Mouse (Mus musculus): Measurements from ENCODE around the gene Rnf152. TPM values are rescaled to one million over a fixed set of nuclear protein-coding genes. Genes with fewer than 3 reads are reported as not detected.
A peak's percentile ranks its signal among the peaks of the same experiment; 100 is the strongest.

Gene Rnf152
- 15.4 and 15.5 TPM in 2 replicates for polyA plus RNA-seq (2015; fragmentation: Nextera tagmentation; extraction: Ambion mirVana)

DNA sequence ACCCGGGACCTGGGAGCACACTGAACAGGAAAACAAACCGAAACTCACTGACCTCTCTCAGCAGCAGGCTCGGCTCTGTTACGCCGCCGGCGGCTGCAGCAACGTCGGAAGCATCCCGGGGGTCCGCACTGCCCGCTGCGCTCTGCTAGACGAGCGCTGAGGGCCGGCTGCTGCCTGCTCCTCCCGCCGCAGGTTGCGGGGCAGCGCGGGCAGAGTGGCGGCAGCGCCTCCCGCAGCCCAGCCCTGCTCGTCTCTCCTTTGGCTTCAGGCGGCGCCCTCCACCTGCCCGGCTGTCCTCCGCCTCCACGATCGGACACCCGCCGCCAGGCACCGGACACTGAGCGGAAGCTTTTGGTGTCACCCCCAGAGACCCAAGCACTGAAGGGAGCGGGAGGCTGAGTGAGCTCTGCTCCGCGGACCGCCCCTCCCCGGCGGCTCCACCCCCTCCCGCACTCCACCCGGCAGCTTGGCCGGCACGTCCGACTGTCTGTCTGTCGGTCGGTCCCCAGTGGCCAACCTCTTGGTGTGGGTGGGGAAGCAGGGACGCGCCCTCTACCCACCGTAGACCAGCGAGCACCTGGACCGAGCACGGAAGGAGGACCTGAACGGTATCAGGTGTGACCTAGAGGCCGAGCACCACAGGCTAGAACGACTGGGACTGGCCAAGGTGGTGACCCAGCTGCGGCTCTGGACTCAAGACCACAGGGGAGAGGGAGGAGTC is at the start of gene Rnf152:
Rnf152 (minus strand) TSS at position 420 of the 721 bp plus-strand sequence.
- no peaks in the 10 kb centered on the region for H3K9me3 ChIP-seq
- H3K4me2 ChIP-seq, result peak within 1 kb of the TSS; percentile 75
- under 1% methylated on average over 56 of the region's 58 CpGs for WGBS
- peak within 1 kb of the TSS; percentile 89 for H3K27ac ChIP-seq
- peak within 1 kb of the TSS; percentile 75 for H3K4me3 ChIP-seq
- ATAC-seq (ENCODE audit: low FRiP score), result peak; percentile 79
- peaks cover 5% of the 10 kb centered on the region for H3K27me3 ChIP-seq
- H3K9ac ChIP-seq, result peak within 1 kb of the TSS; percentile 88
- no peaks in the 10 kb centered on the region for H3K36me3 ChIP-seq
- H3K4me1 ChIP-seq (replicated peaks), result peaks cover 10% of the 10 kb centered on the region

DNA sequence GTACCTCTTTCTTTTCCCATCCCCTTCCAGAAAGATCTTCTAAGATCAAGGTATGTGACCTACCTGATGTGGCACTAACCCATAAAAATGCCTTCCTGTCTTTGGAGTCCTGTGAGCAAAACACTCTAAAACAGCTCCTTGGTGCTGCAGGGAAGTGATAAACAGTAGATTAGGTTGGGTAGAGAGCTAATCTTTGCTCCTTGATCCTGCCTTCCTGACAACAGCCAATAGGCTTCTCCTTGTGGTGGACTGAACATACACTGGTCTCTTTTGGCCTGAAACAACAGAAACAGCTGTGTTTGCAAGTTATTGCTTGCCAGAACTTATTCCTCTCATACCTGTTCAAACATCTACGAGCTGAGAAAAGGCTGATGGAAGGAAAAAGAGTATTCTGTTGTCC is 46.3 kb upstream of the Rnf152 start:
- Histone ChIP-seq H3K9ac (no peak overlapping the region), H3K4me2 (no peak overlapping the region), H3K27ac (no peak overlapping the region), H3K27me3 (no peaks in the 10 kb centered on the region), H3K4me3 (no peak overlapping the region), H3K4me1 (replicated peaks) (no peaks in the 10 kb centered on the region), H3K9me3 (no peaks in the 10 kb centered on the region), H3K36me3 (no peaks in the 10 kb centered on the region)
- WGBS, result 72% methylated on average over 1 of the region's 1 CpGs
- ATAC-seq (ENCODE audit: low FRiP score), result no peak

DNA sequence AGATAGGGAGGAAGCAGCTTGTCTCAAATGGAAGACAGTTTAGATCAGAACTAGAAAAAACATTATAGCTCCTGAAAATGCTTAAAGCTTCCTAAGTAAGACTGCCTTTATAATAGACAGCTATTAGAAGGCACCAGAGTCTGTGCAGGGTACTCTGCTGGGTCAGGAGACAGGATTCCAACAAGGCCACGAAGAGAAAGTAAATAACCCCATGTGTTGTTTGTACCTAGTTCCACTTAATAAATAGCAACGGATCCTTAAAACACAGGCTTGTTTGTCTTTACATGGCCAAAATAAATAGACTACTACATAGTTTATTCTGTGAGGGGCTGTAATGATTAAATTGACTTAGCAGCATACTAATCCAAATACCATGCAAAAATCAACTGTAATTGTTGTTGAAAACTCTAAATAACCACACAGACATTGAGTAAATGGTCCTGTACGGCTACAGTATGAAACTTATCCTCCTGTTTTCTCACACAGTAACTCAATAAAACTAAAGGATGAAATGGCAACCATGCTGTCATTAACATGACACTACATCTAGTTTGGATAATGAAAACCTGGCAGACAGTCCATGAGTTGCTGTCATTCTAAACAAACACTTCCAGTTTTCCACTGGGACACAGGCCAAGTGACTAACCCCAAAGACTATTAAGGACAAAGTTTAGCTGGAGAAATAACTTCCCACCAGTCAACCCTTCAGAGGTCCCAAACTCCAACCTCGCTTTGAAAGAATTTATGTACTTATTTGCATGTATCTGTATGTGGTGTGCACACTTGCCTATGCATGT is 27.8 kb upstream of the Rnf152 start:
- no peaks in the 10 kb centered on the region for H3K27me3 ChIP-seq
- H3K36me3 ChIP-seq, result no peaks in the 10 kb centered on the region
- no peaks in the 10 kb centered on the region for H3K4me1 ChIP-seq (replicated peaks)
- no peak overlapping the region for H3K4me2 ChIP-seq
- ATAC-seq (ENCODE audit: low FRiP score), result no peak
- no peak overlapping the region for H3K4me3 ChIP-seq
- no peak overlapping the region for H3K27ac ChIP-seq
- 73% methylated on average over 4 of the region's 4 CpGs for WGBS
- H3K9ac ChIP-seq, result no peak overlapping the region
- no peaks in the 10 kb centered on the region for H3K9me3 ChIP-seq

DNA sequence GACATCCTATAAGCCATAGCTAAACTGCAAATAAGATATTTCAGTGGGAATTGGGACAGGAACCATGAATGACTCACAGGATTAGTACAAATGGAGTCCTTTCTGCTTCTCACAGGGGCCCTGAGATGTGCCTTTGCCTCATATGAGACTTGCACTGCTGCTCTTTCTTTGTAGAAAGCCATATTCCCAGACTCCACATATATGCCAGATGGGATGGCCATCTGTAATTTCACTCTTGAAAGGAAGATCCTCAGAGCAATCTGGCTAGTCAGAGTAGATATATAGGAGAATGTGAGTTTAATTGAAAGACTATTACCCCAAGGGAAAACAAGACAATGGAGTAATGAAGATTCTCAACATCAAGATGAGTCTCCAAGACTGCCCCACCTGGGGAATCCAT is 21.0 kb upstream of the Rnf152 start:
- H3K27me3 ChIP-seq, result no peaks in the 10 kb centered on the region
- no peak overlapping the region for H3K27ac ChIP-seq
- H3K9me3 ChIP-seq, result no peaks in the 10 kb centered on the region
- no peaks in the 10 kb centered on the region for H3K4me1 ChIP-seq (replicated peaks)
- no peaks in the 10 kb centered on the region for H3K36me3 ChIP-seq
- H3K4me3 ChIP-seq, result no peak overlapping the region
- ATAC-seq (ENCODE audit: low FRiP score), result no peak
- no peak overlapping the region for H3K4me2 ChIP-seq
- H3K9ac ChIP-seq, result no peak overlapping the region

DNA sequence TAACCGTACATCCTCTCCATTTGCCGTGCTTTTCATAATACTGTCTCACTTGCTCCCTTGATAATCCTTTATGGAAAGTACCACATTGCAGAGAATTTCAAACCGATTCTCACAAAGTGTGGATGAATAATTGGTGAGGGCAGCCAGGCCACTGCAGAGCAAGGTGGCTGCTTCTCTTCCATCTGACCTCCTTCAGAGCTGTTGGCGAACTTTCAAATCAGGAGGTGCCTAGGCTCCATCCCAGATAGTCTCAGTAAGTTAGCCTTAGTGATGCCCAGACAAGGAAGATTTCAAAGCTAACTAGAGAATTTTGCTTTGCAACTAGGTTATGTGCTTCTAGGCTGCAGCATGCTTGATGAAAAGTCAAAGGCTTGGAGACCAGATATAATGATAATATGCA is 18.1 kb upstream of the Rnf152 start:
- Histone ChIP-seq H3K4me3 (no peak overlapping the region), H3K4me1 (replicated peaks) (no peaks in the 10 kb centered on the region), H3K9me3 (no peaks in the 10 kb centered on the region), H3K27me3 (no peaks in the 10 kb centered on the region), H3K36me3 (no peaks in the 10 kb centered on the region), H3K9ac (no peak overlapping the region), H3K27ac (no peak overlapping the region), H3K4me2 (no peak overlapping the region)
- 87% methylated on average over 4 of the region's 4 CpGs for WGBS
- ATAC-seq (ENCODE audit: low FRiP score), result no peak

DNA sequence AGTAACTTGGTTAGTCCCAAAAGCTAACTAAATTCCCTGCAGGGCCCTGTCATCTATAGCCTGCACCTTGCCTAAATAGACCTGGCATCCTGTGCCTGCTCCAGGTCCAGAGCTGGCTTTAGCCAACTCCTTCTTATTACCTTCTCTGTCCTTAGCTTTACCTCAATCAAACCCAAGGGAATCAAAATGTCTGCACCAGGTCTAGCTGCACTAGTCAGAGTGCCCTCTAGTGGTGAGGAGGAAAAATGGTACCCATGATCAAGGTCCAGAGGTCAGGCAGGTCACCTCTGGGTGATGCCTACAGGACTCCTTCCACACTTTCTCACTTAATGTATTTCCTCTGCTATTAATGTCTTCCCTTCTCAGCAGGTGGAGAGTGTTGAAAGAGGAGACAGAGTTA is 6.2 kb upstream of the Rnf152 start:
- peaks cover 5% of the 10 kb centered on the region for H3K27me3 ChIP-seq
- H3K9me3 ChIP-seq, result no peaks in the 10 kb centered on the region
- H3K27ac ChIP-seq, result no peak overlapping the region
- ATAC-seq (ENCODE audit: low FRiP score), result no peak
- no peaks in the 10 kb centered on the region for H3K36me3 ChIP-seq
- no peak overlapping the region for H3K4me2 ChIP-seq
- H3K4me1 ChIP-seq (replicated peaks), result 0 out of 2 replicates have a peak, but pooled peaks cover 4% of the 10 kb centered on the region
- no peak overlapping the region for H3K9ac ChIP-seq
- no peak overlapping the region for H3K4me3 ChIP-seq

DNA sequence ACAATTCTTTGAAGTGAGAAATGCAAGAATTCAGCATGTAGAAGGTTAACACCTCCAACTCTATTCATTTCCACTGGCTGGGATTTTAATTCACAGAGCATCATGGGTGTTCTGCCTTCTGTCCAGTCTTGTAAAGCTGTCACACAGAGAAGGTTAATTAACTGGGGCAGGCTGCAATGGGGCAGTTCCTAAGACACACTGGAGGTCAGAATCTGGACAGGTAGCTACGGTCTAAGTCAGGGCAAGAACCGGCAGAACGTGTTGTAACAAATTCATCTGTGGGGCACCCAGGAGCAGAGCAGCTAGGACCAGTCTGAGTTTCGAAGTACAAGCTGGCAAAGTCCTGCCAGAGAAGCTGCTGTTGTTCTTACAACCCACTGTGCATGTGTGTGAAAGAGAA is 2.4 kb upstream of the Rnf152 start:
- Histone ChIP-seq H3K9me3 (no peaks in the 10 kb centered on the region), H3K27ac (no peak overlapping the region), H3K9ac (no peak overlapping the region), H3K4me1 (replicated peaks) (peaks cover 10% of the 10 kb centered on the region), H3K36me3 (no peaks in the 10 kb centered on the region), H3K4me3 (no peak overlapping the region), H3K27me3 (peaks cover 5% of the 10 kb centered on the region), H3K4me2 (no peak overlapping the region)
- WGBS, result 75% methylated on average over 4 of the region's 4 CpGs
- no peak for ATAC-seq (ENCODE audit: low FRiP score)

DNA sequence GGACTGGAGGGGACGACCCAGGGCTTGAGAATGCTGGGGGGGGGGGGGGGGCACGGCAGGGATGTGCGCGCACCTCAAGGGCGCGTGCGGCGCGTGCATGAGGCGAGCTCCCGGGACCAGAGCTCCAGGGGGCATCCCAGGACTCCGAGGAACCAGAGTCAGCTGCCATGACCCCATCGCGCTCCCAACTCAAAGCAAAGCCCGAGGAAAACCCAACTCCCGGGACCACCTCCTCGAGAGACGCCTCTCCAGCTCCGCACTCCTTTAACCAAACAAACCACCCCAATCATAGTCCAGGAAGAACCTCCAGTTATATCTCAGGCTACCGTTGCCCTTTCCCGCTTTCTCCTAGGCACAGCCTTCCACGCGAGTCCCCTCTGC is 610 bp downstream of the Rnf152 start:
- 0% methylated on average over 15 of the region's 23 CpGs for WGBS
- peak; percentile 50 for ATAC-seq (ENCODE audit: low FRiP score)

DNA sequence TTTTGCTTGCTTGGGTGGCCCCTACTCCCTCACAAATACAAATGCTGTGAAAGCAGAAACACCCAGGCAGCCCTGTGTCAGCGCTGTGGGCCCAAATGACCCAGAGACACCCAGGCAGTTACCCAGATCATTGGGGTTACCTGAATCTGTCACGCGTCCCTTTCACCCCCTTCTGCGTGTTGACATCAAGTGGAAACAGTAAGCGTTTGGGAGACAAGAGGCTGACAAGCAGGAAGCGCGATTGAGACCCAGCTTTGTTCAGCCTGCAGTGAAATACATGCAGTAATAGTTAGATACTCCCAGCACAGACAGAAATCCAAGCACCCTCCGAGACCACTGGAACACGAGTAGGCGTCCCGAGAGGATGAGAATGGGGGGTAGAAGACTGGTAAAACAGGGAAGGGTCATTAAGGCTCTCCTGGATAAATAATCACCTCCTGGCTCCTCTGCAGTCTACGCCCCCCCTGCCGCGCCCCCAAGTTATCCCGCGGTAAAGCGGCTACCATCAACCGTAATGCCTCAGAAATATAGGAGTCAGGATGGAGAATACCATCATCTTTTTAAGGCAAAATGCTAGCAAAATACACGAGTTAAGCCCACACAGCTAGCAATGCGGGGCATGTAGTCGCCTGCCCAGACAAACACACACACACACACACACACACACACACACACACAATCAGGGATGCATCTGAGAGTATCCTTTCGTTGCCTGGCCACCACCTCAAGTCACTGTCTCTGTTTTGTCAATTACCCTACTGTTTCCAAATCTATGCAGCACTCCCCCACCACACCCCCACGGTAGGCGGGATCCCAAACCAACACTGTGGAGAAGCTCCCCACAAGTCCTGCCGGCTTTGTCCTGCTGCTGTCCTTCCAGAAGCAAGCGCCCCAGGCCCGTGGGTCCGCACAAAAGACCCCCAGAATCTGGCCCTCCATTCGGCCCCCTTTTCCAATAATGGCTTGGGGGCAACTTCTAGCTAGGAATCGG is 1.3 kb downstream of the Rnf152 start:
- peak; percentile 71 for ATAC-seq (ENCODE audit: low FRiP score)
- H3K9me3 ChIP-seq, result no peaks in the 10 kb centered on the region
- WGBS, result 5% methylated on average over 30 of the region's 30 CpGs

More for the DNA sequence above, 610 bp downstream of the Rnf152 start:
- peak overlapping the region; percentile 75 for H3K4me2 ChIP-seq
- peak overlapping the region; percentile 75 for H3K4me3 ChIP-seq
- H3K36me3 ChIP-seq, result no peaks in the 10 kb centered on the region
- no peaks in the 10 kb centered on the region for H3K9me3 ChIP-seq
- H3K4me1 ChIP-seq (replicated peaks), result peaks cover 10% of the 10 kb centered on the region
- H3K9ac ChIP-seq, result peak overlapping the region; percentile 88
- peak overlapping the region; percentile 89 for H3K27ac ChIP-seq
- peaks cover 5% of the 10 kb centered on the region for H3K27me3 ChIP-seq

DNA sequence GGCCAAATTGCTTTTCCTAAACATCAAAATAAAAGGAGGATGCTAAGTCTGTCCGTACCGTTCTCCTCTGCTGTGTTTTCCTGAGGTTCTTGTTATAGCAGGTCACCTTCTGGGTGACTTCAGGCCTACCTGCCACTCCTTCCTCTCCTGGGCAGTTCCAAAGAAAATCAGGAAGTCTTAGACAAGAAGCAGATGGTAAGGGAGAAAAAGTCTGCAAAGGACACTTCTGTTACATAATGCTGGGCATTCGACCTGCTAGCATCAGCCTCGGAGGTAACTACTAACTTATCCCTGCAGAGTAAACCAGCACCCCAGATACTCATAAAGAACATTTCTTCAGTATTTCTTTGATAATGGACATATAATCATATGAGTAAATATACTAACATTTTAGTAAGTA is 4.7 kb downstream of the Rnf152 start:
- H3K4me1 ChIP-seq (replicated peaks), result peaks cover 6% of the 10 kb centered on the region
- ATAC-seq (ENCODE audit: low FRiP score), result no peak
- no peak overlapping the region for H3K27ac ChIP-seq
- no peak overlapping the region for H3K4me2 ChIP-seq
- H3K4me3 ChIP-seq, result no peak overlapping the region
- no peaks in the 10 kb centered on the region for H3K36me3 ChIP-seq
- H3K9me3 ChIP-seq, result no peaks in the 10 kb centered on the region
- no peak overlapping the region for H3K9ac ChIP-seq
- no peaks in the 10 kb centered on the region for H3K27me3 ChIP-seq
- 93% methylated on average over 4 of the region's 4 CpGs for WGBS

More for the DNA sequence above, 1.3 kb downstream of the Rnf152 start:
- H3K27me3 ChIP-seq, result peaks cover 3% of the 10 kb centered on the region
- H3K27ac ChIP-seq, result peak overlapping the region; percentile 89
- H3K4me3 ChIP-seq, result peak overlapping the region; percentile 75
- peaks cover 10% of the 10 kb centered on the region for H3K4me1 ChIP-seq (replicated peaks)
- H3K9ac ChIP-seq, result peak overlapping the region; percentile 88
- peak overlapping the region; percentile 75 for H3K4me2 ChIP-seq
- no peaks in the 10 kb centered on the region for H3K36me3 ChIP-seq

DNA sequence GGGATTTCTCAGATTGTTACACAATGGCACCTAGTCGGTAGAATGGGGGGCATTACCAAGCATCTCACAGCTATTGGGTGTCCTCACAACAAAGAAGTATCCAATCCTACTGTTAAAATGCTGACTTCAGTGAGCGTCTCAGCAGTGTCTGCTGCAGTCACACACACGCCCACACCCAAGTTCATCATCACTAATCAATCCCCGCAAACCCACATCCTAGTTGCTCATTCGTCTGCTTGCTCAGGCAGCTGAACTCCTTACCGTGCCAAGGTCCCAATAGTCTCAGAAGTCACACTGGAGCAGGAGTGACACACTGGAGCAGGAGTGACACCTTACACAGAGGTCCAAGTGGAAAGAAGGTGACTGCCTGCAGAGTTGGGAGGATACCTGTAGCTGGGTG is 14.2 kb downstream of the Rnf152 start:
- H3K36me3 ChIP-seq, result no peaks in the 10 kb centered on the region
- WGBS, result 88% methylated on average over 6 of the region's 6 CpGs

DNA sequence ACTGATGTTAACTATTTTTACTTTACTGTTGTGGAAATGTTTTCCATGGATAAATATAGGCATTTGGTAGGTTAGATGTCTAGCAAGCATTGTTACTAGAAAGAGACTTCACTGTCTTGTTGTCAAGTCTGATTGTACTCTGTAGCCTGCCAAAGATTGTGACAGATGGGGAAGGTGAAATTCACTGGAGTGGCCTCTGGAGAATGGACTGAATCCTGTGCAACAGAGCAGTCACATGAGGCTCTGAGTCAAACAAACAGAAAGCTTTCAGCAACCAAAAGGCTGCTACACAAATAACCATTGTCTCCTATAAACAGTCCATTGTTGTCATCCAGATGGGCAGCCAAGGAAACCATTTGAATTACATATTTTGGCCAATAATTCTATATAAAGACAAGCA is 15.6 kb downstream of the Rnf152 start:
- Histone ChIP-seq H3K36me3 (no peaks in the 10 kb centered on the region), H3K9me3 (no peaks in the 10 kb centered on the region), H3K4me1 (replicated peaks) (no peaks in the 10 kb centered on the region), H3K4me2 (no peak overlapping the region), H3K4me3 (no peak overlapping the region), H3K27ac (no peak overlapping the region), H3K27me3 (no peaks in the 10 kb centered on the region), H3K9ac (no peak overlapping the region)
- ATAC-seq (ENCODE audit: low FRiP score), result no peak

More for the DNA sequence above, 14.2 kb downstream of the Rnf152 start:
- H3K27ac ChIP-seq, result no peak overlapping the region
- no peaks in the 10 kb centered on the region for H3K27me3 ChIP-seq
- no peak overlapping the region for H3K4me3 ChIP-seq
- H3K4me2 ChIP-seq, result no peak overlapping the region
- H3K9ac ChIP-seq, result no peak overlapping the region
- no peaks in the 10 kb centered on the region for H3K9me3 ChIP-seq
- ATAC-seq (ENCODE audit: low FRiP score), result no peak
- H3K4me1 ChIP-seq (replicated peaks), result no peaks in the 10 kb centered on the region
